Mouse (Mus musculus) heart, postnatal 0 days (tissue): Measurements from ENCODE around the gene Rgs14.

Experiments
- CTCF ChIP-seq: IDR thresholded peaks from 2 replicates; pipeline ENCODE4 v1.5.1; 2016; ENCODE audit warnings: antibody characterized with exemption, control low read depth, low read depth
- EP300 ChIP-seq: IDR thresholded peaks from 2 replicates; pipeline ENCODE4 v1.6.1; 2016; ENCODE audit warnings: antibody characterized with exemption, low read depth

- TF ChIP-seq CTCF, result no peak
- no peak for TF ChIP-seq EP300
Observed at GRCm38 (mm10) chr13:55391626-55392029, 22.1 kb downstream of the Rgs14 start.
